8 mouse cellular contexts compared by ENCODE assay signal in genomic region chr11:62647661-62648590, GRCm38 (mm10). TPM values are rescaled to one million over a fixed set of nuclear protein-coding genes. Genes with fewer than 3 reads are reported as not detected.
A peak's percentile ranks its signal among the peaks of the same experiment; 100 is the strongest.
DNase-seq lines count a peak whose midpoint lies in the region; ATAC-seq and TF ChIP-seq lines count a peak whose summit lies in the region.

Lrrc75a (minus strand) TSS chr11:62648523.

- TF ChIP-seq EP300 in liver, postnatal 0 days (IDR thresholded peaks at IDR 0.05; ENCODE audit: low read depth), result no peak

- WGBS in forebrain, embryonic 16.5 days, result 1% methylated on average over 70 of the region's 86 CpGs
- 3% methylated on average over 52 of the region's 86 CpGs for WGBS in liver, postnatal 0 days (ENCODE audit: insufficient replicate concordance)
- 2% methylated on average over 63 of the region's 86 CpGs for WGBS in small intestine, adult 2 months

- peak; percentile 28 to 41 for DNase-seq in thymus, adult 18-20 months
- DNase-seq in thymus, postnatal 0 days (ENCODE audit: low spot score), result no peak
- DNase-seq in kidney, adult 8-10 months, result peak; percentile 27
- no peak for DNase-seq in liver, postnatal 0 days

- H3K36me3 ChIP-seq in forebrain, embryonic 16.5 days (ENCODE audit: control insufficient read depth, insufficient read depth), result no peaks in the 10 kb centered on the region
- H3K36me3 ChIP-seq in liver, postnatal 0 days (replicated peaks; ENCODE audit: insufficient read depth, low read length), result peaks cover 3% of the 10 kb centered on the region; the same call in 1 of the 2 replicates
- H3K36me3 ChIP-seq in small intestine, adult 2 months (ENCODE audit: control insufficient read depth, insufficient read depth, low read length), result no peaks in the 10 kb centered on the region

- no peak for TF ChIP-seq POLR2A in small intestine, adult 2 months (IDR thresholded peaks at IDR 0.05; ENCODE audit: low read depth, low read length)

- H3K4me1 ChIP-seq in brown adipose tissue, adult 24 weeks (ENCODE audit: control insufficient read depth, insufficient read depth, insufficient read length, low read length), result no peaks in the 10 kb centered on the region; the same call in none of the 2 replicates
- H3K4me1 ChIP-seq in forebrain, embryonic 16.5 days (replicated peaks; ENCODE audit: control insufficient read depth, insufficient read depth, low read length), result peaks cover 43% of the 10 kb centered on the region
- H3K4me1 ChIP-seq in liver, postnatal 0 days (ENCODE audit: insufficient read depth), result peaks cover 42% of the 10 kb centered on the region
- H3K4me1 ChIP-seq in small intestine, adult 2 months (ENCODE audit: control insufficient read depth, insufficient read depth, insufficient read length, low read length), result peaks cover 36% of the 10 kb centered on the region; the same call in 1 of the 2 replicates

- no peak within 1 kb of the TSS for H3K27ac ChIP-seq in brown adipose tissue, adult 24 weeks (replicated peaks; ENCODE audit: low read depth, low read length)
- H3K27ac ChIP-seq in forebrain, embryonic 16.5 days (ENCODE audit: low read length), result peak within 1 kb of the TSS; percentile 16; the same call in 1 of the 2 replicates
- peak within 1 kb of the TSS; percentile 68 for H3K27ac ChIP-seq in liver, postnatal 0 days (ENCODE audit: low read depth)
- H3K27ac ChIP-seq in small intestine, adult 2 months (ENCODE audit: insufficient read depth, low read depth, low read length), result peak within 1 kb of the TSS; percentile 93

- peak within 1 kb of the TSS; percentile 92 for H3K4me2 ChIP-seq in forebrain, embryonic 16.5 days (ENCODE audit: low read length)
- H3K4me2 ChIP-seq in liver, postnatal 0 days (ENCODE audit: low read depth, low read length), result peak within 1 kb of the TSS; percentile 94

- peak; percentile 49 for ATAC-seq in forebrain, embryonic 16.5 days
- ATAC-seq in liver, postnatal 0 days, result peak; percentile 53
- ATAC-seq in megakaryocyte-erythroid progenitor cell, adult 5-6 weeks (replicated peaks; ENCODE audit: low FRiP score, low TSS enrichment, poor library complexity, severe bottlenecking), result no peak; the same call in 1 of the 2 replicates

- peak within 1 kb of the TSS; percentile 80 for H3K4me3 ChIP-seq in brown adipose tissue, adult 24 weeks (ENCODE audit: insufficient read depth, low read depth, low read length)
- peak within 1 kb of the TSS; percentile 74 for H3K4me3 ChIP-seq in forebrain, embryonic 16.5 days (replicated peaks; ENCODE audit: low read length)
- H3K4me3 ChIP-seq in liver, postnatal 0 days (ENCODE audit: low read depth, low read length), result peak within 1 kb of the TSS; percentile 69
- peak within 1 kb of the TSS; percentile 94 for H3K4me3 ChIP-seq in small intestine, adult 2 months (ENCODE audit: low read depth, low read length)

- H3K9ac ChIP-seq in forebrain, embryonic 16.5 days (replicated peaks; ENCODE audit: low read depth, low read length), result peak within 1 kb of the TSS; percentile 81
- H3K9ac ChIP-seq in liver, postnatal 0 days (replicated peaks), result peak within 1 kb of the TSS; percentile 66

- no peaks in the 10 kb centered on the region for H3K9me3 ChIP-seq in forebrain, embryonic 16.5 days (ENCODE audit: control insufficient read depth, low read length)
- H3K9me3 ChIP-seq in liver, postnatal 0 days (ENCODE audit: low read length), result no peaks in the 10 kb centered on the region

- no peak for TF ChIP-seq CTCF in liver, postnatal 0 days (IDR thresholded peaks at IDR 0.05; ENCODE audit: low read depth)
- no peak for TF ChIP-seq CTCF in small intestine, adult 2 months (IDR thresholded peaks at IDR 0.05; ENCODE audit: extremely low read depth, insufficient read length, insufficient replicate concordance, low read depth, low read length)

- no peaks in the 10 kb centered on the region for H3K27me3 ChIP-seq in forebrain, embryonic 16.5 days (replicated peaks; ENCODE audit: control insufficient read depth, insufficient read depth, low read length)
- H3K27me3 ChIP-seq in liver, postnatal 0 days (ENCODE audit: insufficient read depth, low read length), result no peaks in the 10 kb centered on the region
- H3K27me3 ChIP-seq in small intestine, adult 2 months (ENCODE audit: control insufficient read depth, insufficient read depth, low read length), result no peaks in the 10 kb centered on the region

RNA-seq across cellular contexts. Expression of gene Lrrc75a, which starts in this region (rescaled TPM):
- polyA plus RNA-seq in thymus, postnatal 0 days (2015; fragmentation: Nextera tagmentation; extraction: Ambion mirVana), result 2.2 and 3.4 TPM in 2 replicates
- polyA plus RNA-seq in brown adipose tissue, adult 24 weeks (2012; ENCODE audit: insufficient read depth, insufficient read length, missing spikeins), result 1.2 TPM in 1 of 2 replicates, not detected in the other
- polyA plus RNA-seq in forebrain, embryonic 16.5 days (2015; fragmentation: Nextera tagmentation; extraction: Ambion mirVana), result 9.7 and 10.6 TPM in 2 replicates
- 1.1 and 1.3 TPM in 2 replicates for polyA plus RNA-seq in liver, postnatal 0 days (2015; fragmentation: Nextera tagmentation; extraction: Ambion mirVana)
- polyA plus RNA-seq in small intestine, adult 2 months (2012; rRNA removed), result 40.6 and 109 TPM in 2 replicates
- 2.1 and 3.1 TPM in 2 replicates for total RNA-seq in megakaryocyte-erythroid progenitor cell, adult 5-6 weeks (2014; fragmentation: Nextera tagmentation)
- 0.99 and 1.8 TPM in 2 replicates for total RNA-seq in megakaryocyte-erythroid progenitor cell, adult 5-6 weeks (2017)

Comparison
In these comparisons a context has a peak if more than half of its experiments do, and no peak if none do; other contexts are left out.
1. DNase-seq: peak in thymus, adult 18-20 months (2 of 2) and kidney, adult 8-10 months (2 of 2); none in thymus, postnatal 0 days (single experiment) and liver, postnatal 0 days (single experiment).
2. Peak in every context shown above with its lines, with median percentiles within 50 percentile points of each other: H3K4me3 ChIP-seq.